Mouse (Mus musculus): ENCODE results near the gene Cdh23.

GRCm38 (mm10) chr10:60577920-60578737 is 118.2 kb downstream of the Cdh23 start:
- no peak for TF ChIP-seq CTCF (IDR thresholded peaks at IDR 0.05; ENCODE audit: insufficient read depth, low read depth, low read length)
- TF ChIP-seq POLR2A (IDR thresholded peaks at IDR 0.05; ENCODE audit: insufficient read depth, low read depth, low read length), result no peak
